Mouse (Mus musculus): Measurements from ENCODE around the gene Ryr2. TPM values are rescaled to one million over a fixed set of nuclear protein-coding genes. Genes with fewer than 3 reads are reported as not detected.

Gene Ryr2
- polyA plus RNA-seq, 1 experiment = 12.7 TPM

DNA sequence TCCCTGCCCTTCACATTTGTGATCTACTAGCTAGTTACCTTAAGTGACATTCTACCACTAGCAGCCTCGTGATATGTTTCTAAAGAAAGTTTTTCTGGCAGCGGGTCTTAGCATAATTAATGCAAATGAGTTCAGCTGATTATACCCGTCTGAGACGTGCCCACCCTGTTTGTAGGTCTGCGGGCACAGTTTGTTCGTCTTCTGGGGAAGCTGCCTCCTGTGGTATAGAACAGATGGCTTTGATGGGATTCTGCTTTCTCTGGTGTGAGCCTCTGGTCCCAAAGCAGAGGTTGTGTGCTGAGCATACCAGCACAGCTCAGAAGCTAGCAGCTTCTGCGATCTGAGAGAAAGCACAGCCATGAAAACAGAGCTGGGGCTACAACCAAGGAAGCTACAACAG is 348.9 kb downstream of the Ryr2 start:
- peak; percentile 70 for DNase-seq (ENCODE audit: low read depth)
- TF ChIP-seq CTCF (IDR thresholded peaks at IDR 0.05; ENCODE audit: borderline replicate concordance, extremely low read depth, insufficient read depth, insufficient read length) (no peak), POLR2A (IDR thresholded peaks at IDR 0.05; ENCODE audit: borderline replicate concordance, extremely low read depth, insufficient read depth, insufficient read length, poor library complexity, severe bottlenecking) (no peak)

DNA sequence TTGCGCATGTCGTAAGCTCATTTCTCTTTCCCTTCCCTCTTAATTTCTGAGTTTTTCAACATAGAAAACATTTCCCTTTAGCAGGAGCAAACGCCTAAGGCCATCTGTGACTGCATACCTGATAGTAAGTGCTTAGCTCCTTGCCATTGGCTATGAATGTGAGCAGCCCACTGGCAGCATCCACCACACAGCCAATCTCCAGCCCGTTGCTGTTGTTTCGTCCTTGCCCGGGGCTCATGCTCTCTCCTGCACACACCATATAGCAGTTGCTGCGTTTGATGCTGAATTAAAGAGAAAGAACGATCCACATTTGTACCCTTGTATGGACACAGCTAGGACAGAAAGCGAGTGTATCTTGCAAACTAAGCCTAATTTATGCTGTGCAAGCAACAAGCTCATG is 361.3 kb downstream of the Ryr2 start:
- no peak for DNase-seq (ENCODE audit: low read depth)
- TF ChIP-seq CTCF (IDR thresholded peaks at IDR 0.05; ENCODE audit: borderline replicate concordance, extremely low read depth, insufficient read depth, insufficient read length) = no peak
- no peak for TF ChIP-seq POLR2A (IDR thresholded peaks at IDR 0.05; ENCODE audit: borderline replicate concordance, extremely low read depth, insufficient read depth, insufficient read length, poor library complexity, severe bottlenecking)

DNA sequence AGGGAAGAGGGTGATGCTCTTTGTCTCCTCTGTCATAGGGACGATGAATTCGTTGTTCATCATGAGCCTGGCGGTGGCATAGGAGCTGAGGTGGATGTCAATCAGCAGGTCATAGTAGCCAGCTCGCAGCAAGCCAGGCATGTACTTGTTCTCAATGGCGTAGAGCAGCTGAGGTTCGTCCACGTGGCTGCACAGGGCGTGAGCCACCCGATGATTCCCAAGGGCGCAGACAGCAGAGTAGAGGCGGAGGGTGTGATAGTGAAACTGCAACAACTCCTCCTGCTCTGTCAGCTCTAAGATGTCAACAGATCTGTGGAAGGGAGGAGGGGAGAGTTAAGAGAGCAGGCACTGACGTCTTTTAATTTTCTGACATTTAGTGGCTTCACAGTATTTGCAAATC is 368.5 kb downstream of the Ryr2 start:
- TF ChIP-seq CTCF (IDR thresholded peaks at IDR 0.05; ENCODE audit: borderline replicate concordance, extremely low read depth, insufficient read depth, insufficient read length) = no peak
- no peak for TF ChIP-seq POLR2A (IDR thresholded peaks at IDR 0.05; ENCODE audit: borderline replicate concordance, extremely low read depth, insufficient read depth, insufficient read length, poor library complexity, severe bottlenecking)
- DNase-seq (ENCODE audit: low read depth) = no peak

GRCm38 (mm10) chr13:11716216-11716615 is 390.5 kb downstream of the Ryr2 start:
- peak; percentile 18 for DNase-seq (ENCODE audit: low read depth)
- TF ChIP-seq CTCF (IDR thresholded peaks at IDR 0.05; ENCODE audit: borderline replicate concordance, extremely low read depth, insufficient read depth, insufficient read length) = no peak
- TF ChIP-seq POLR2A (IDR thresholded peaks at IDR 0.05; ENCODE audit: borderline replicate concordance, extremely low read depth, insufficient read depth, insufficient read length, poor library complexity, severe bottlenecking) = no peak

- peak; percentile 5 for DNase-seq (ENCODE audit: low read depth)
- no peak for TF ChIP-seq CTCF (IDR thresholded peaks at IDR 0.05; ENCODE audit: borderline replicate concordance, extremely low read depth, insufficient read depth, insufficient read length)
- no peak for TF ChIP-seq POLR2A (IDR thresholded peaks at IDR 0.05; ENCODE audit: borderline replicate concordance, extremely low read depth, insufficient read depth, insufficient read length, poor library complexity, severe bottlenecking)
Observed at GRCm38 (mm10) chr13:11709708-11710471, 396.9 kb downstream of the Ryr2 start.

DNA sequence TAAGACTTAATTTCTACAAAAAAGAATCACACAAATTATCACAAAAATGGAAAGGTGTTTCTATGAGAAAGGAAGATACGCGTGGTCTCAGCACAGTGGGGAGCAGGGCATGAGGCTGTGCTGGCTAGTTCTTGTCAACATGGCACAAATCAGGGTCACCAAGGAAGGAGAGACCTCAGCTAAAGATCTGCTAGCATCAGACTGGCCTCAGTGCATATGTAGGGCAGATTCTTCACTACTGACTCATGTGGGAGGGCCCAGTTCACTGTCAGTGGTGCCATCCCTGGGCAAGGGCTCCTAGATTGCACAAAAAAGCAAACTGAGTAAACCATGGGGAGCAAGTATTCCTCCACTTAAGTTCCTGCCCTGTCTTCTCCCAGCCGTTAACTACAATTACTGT is 405.0 kb downstream of the Ryr2 start:
- TF ChIP-seq POLR2A (IDR thresholded peaks at IDR 0.05; ENCODE audit: borderline replicate concordance, extremely low read depth, insufficient read depth, insufficient read length, poor library complexity, severe bottlenecking) (no peak), CTCF (IDR thresholded peaks at IDR 0.05; ENCODE audit: borderline replicate concordance, extremely low read depth, insufficient read depth, insufficient read length) (no peak)
- no peak for DNase-seq (ENCODE audit: low read depth)

GRCm38 (mm10) chr13:11696496-11696895 is 410.2 kb downstream of the Ryr2 start:
- TF ChIP-seq POLR2A (IDR thresholded peaks at IDR 0.05; ENCODE audit: borderline replicate concordance, extremely low read depth, insufficient read depth, insufficient read length, poor library complexity, severe bottlenecking) (no peak), CTCF (IDR thresholded peaks at IDR 0.05; ENCODE audit: borderline replicate concordance, extremely low read depth, insufficient read depth, insufficient read length) (no peak)
- DNase-seq (ENCODE audit: low read depth) = no peak

- TF ChIP-seq CTCF (IDR thresholded peaks at IDR 0.05; ENCODE audit: borderline replicate concordance, extremely low read depth, insufficient read depth, insufficient read length) (no peak), POLR2A (IDR thresholded peaks at IDR 0.05; ENCODE audit: borderline replicate concordance, extremely low read depth, insufficient read depth, insufficient read length, poor library complexity, severe bottlenecking) (no peak)
- no peak for DNase-seq (ENCODE audit: low read depth)
Observed at GRCm38 (mm10) chr13:11681802-11682201, 424.9 kb downstream of the Ryr2 start.

DNA sequence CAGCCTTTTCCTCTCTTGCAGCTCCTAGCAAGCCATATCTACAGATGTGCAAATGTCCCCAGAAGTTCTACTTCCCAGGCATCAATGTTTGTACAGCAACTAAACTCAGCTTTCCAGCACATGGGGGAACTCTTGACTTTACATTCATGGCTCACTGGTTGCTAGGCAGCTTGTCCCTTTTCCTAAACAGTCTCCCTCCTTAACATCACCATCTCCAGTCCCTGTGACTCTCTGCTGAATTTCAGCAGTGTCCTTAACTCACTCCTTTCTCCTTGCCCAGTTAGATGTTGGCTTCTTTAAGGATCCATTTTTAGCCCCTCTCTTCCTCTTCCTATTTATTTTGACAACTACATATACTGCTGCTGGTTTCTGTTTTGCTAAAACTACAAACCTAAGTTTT is 443.9 kb downstream of the Ryr2 start:
- DNase-seq (ENCODE audit: low read depth) = no peak
- no peak for TF ChIP-seq CTCF (IDR thresholded peaks at IDR 0.05; ENCODE audit: borderline replicate concordance, extremely low read depth, insufficient read depth, insufficient read length)
- no peak for TF ChIP-seq POLR2A (IDR thresholded peaks at IDR 0.05; ENCODE audit: borderline replicate concordance, extremely low read depth, insufficient read depth, insufficient read length, poor library complexity, severe bottlenecking)

- TF ChIP-seq POLR2A (IDR thresholded peaks at IDR 0.05; ENCODE audit: borderline replicate concordance, extremely low read depth, insufficient read depth, insufficient read length, poor library complexity, severe bottlenecking) = no peak
- no peak for TF ChIP-seq CTCF (IDR thresholded peaks at IDR 0.05; ENCODE audit: borderline replicate concordance, extremely low read depth, insufficient read depth, insufficient read length)
- no peak for DNase-seq (ENCODE audit: low read depth)
Observed at GRCm38 (mm10) chr13:11644846-11645245, 461.9 kb downstream of the Ryr2 start.

- TF ChIP-seq CTCF (IDR thresholded peaks at IDR 0.05; ENCODE audit: borderline replicate concordance, extremely low read depth, insufficient read depth, insufficient read length) (no peak), POLR2A (IDR thresholded peaks at IDR 0.05; ENCODE audit: borderline replicate concordance, extremely low read depth, insufficient read depth, insufficient read length, poor library complexity, severe bottlenecking) (no peak)
- no peak for DNase-seq (ENCODE audit: low read depth)
Observed at GRCm38 (mm10) chr13:11636383-11636782, 470.4 kb downstream of the Ryr2 start.

- TF ChIP-seq POLR2A (IDR thresholded peaks at IDR 0.05; ENCODE audit: borderline replicate concordance, extremely low read depth, insufficient read depth, insufficient read length, poor library complexity, severe bottlenecking) = no peak
- TF ChIP-seq CTCF (IDR thresholded peaks at IDR 0.05; ENCODE audit: borderline replicate concordance, extremely low read depth, insufficient read depth, insufficient read length) = no peak
- DNase-seq (ENCODE audit: low read depth) = no peak
Observed at GRCm38 (mm10) chr13:11624513-11624912, 482.2 kb downstream of the Ryr2 start.
